Mouse (Mus musculus) liver, adult (tissue): ENCODE measurements around the gene Banp.

Source experiments
- GATA4 ChIP-seq: IDR thresholded peaks from 2 replicates; pipeline ENCODE4 v1.6.1; 2014; ENCODE audit warnings: mild to moderate bottlenecking, low read length; ENCODE audit not compliant: insufficient replicate concordance

Gene Banp

DNA sequence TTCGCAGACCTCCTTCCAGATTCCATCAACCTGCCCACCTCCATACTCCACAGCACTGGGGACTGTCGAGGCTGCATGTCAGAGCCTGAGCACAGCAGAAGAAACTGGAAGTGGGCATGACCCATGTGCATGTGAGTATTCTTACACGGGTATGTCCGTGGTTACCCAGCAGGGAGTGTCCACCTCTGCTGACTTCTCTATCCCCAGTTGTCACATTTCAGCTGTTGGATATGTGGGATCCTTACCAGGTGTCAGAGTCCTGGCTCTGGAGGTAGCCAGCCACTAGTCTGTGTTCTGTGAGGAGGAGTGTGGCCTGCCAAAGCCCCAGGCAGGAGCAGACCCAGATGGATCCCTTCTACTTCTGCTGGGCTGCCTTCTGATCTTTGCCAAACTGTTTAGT lies 89.9 kb downstream of the Banp start:
- no peak for TF ChIP-seq GATA4

DNA sequence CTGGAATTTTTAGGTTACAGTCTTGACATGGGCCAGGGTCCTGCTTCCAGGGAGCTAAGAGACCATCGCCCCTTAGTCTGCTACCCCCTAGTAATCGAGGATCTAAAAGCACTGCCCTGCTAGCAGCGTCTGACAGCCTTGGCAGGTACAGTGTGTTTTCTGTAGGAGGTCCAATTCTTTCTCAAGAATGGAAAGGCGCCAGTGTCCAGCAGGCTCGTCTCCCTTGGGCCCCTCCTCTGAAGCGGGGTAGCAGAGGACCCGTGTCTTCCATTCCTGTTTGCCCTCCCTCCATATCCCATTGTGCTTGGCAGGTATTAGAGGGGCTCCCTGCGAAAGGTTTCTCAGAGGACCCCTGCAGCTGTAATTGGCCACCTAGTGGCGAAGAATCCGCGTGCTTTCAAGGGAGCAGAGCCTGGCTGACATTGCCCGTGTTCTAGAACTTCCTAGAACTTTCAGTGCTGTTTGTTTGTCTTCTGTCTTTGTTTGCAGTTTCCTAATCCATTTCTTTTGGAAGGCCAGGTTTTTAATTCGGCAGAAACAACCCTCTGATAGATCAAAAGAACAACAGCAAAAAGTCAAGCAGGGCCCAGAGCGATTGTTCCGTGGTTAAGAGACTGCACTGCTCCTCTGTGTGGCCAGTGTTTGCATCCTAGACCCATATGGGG lies 97.8 kb downstream of the Banp start:
- TF ChIP-seq GATA4, result no peak

DNA sequence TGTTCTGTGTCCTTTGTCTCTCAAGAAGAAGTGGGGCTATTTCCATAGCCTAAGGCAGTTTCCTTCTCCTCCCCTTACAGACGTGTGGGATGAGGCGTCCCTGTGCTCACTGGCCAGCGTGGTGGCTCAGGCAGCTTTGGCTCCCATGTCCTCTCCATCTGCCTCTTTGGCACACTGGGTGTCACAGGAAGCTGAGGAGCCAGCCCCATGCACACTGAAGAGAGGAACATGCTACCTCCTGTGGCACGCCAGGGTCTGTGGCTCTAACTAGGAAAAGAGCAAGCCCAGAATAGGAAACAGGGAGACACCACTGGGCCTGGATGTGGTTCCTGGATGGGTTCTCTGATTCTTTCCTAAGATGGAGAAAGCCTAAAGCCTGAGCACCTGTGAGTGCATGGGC lies 99.7 kb downstream of the Banp start:
- TF ChIP-seq GATA4, result no peak

DNA sequence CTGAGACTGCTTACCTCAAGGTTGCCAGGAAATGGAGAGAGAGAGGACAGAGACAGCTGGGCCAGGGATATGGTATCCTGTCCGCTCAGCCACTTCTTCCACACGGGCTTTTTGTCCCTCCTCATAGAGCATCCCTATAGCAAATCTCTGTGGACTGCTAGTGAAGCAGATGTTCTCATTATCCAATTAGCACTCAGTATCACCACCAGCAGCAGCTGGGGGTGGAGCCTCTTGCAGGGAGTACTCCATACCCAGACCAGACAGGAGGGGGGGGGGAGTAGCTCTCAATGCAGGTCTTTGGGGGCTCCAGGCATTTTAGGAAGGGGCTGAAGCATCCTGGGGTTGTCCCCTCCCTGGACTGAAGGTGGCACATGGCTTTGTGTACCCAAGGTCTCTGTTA lies 100.4 kb downstream of the Banp start:
- no peak for TF ChIP-seq GATA4

DNA sequence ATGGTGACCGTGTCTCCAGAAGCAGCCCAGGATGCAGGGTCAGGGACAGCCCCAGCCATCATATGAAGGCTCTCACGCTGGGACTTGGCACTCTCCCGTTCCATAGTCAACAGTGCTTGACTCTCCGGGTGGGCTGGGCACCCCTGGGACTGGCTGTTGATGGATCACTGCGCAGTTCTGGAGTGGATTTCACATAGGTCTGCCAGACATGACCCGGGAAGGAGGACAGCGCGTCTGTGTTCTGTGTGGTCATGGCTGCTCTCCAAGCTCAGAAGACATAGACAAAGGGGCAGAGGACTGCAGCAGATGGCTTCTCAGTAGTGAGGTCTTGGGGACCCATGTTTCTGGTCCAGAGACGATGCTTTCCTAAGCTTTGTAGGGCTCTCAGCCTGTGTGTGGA lies 101.1 kb downstream of the Banp start:
- TF ChIP-seq GATA4, result no peak

DNA sequence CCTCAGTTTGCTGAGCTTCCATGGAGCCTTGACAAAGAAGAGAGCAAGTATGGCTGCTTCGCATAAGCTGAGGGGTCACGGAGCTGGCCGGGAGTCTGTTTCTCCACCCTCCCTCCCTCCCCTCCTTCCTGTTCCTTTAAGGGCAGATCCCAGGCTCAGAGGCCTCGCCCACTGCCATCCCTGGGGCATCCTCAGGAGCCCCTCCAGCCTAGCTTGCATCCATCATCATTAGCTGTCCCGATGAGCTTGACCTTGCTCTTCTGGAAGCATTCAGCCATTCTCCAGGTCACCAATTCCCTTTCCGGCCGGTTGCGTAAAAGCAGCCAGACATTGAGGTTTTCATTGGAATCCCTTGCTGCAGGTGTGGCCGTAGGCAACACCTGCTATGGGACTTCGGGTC lies 105.8 kb downstream of the Banp start:
- TF ChIP-seq GATA4, result no peak

DNA sequence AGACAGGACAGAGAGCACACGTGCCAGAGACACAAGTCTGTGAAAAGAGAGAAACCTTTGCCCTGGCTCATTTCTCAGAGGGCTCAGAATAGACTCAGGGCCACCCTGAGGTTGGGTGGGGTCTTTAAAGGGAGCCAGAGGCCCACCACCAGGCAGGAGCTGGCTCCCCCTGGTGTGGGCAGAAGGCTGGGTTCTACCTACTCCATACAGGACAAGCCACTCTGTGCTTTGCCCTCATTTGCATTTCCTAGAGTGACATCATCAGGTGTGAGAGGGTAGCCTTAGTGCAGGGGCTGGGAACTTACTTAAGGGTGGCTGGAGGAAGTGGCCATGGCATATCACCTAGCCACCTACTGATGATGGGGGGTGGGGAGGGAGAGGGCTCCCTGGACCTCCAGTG lies 106.6 kb downstream of the Banp start:
- no peak for TF ChIP-seq GATA4

DNA sequence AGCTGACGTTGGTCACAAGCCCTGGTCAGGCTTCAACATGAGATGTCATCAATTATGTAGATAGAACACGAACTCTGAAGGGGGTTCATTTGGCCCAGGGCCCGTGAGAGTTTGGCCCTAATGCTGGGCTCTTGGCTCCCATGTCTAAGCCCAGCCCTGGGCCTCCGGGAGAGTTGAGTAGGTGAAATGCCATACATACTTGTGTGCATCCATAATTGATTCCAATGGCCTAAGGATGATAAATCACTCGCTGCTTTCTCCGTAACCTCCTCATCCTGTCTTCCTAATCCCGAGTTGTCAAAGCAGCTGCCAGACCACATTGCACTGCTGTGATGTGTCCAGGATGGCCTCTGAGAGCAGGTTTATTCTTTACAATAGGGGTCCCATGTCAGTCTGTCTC lies 107.3 kb downstream of the Banp start:
- TF ChIP-seq GATA4, result no peak

DNA sequence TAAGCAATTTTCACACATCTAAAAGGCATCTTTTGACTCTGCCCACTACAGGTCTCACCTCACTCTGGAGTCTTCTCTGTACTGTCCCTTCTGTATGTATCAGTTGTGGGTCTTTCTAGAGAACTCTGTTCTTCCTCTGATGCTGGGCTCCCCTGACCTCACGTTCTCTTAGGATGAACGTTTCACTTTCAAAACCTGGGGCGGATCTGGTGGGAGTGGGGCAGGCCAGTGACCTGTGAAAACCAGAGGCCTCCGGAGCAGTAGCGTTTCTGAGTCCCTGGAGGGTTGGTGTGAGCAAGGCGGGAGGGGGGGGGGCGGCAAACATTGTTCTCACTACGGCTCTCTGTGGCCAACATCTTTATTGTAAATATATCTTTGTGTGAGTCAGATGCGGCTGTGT lies 109.0 kb downstream of the Banp start:
- TF ChIP-seq GATA4, result no peak

DNA sequence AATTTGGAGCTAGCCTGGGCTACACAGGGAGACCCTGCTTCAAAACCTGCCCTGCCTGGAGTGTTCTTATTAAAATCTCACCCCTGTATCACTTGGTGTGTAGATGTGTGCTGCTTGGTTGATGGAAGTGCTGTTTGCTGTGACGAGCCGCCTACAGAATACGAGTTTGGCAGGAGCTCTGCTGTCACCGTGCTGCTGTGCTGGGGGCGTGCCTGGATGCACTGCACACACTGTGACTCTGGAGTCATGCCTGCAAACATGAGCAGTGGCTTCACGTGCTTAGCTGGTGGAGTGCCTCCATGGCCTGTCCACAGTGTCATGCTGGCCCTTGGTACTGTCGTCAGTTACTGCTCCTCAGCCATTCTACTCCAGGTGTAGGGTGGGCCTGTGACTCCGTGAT lies 109.4 kb downstream of the Banp start:
- no peak for TF ChIP-seq GATA4

DNA sequence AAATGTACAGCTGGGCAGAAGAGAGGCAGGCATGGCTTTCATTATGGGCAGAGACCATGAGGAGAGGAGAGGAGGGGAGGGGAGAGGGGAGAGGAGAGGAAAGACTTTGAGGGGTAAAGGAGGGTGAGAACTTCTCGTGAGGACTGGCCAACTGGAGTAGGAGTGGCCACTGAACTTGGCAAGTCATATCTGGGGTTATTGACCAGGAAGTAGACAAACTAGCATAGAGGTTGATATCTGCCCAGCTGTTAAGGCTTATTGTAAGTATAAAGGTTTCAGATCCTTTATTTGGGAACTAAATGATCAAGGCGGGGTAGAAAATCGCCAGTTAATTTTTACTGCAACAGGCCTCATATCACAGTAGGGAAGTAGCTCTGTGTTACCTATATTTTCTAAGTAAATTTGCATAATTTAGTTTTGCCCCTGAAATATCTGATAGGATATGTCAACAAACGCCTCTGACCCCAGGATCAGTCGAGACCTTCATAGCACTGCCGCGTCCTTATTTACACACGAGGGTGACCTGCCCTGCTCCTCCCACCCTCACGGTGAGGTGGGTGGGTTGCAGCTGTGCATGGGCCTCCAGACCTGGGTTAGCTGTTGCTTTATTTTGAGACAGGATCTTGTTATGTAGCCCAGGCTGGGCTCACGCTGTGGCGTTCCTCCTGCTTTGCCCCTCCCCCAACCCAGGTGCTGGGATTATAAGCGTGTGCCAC lies 113.1 kb downstream of the Banp start:
- no peak for TF ChIP-seq GATA4

DNA sequence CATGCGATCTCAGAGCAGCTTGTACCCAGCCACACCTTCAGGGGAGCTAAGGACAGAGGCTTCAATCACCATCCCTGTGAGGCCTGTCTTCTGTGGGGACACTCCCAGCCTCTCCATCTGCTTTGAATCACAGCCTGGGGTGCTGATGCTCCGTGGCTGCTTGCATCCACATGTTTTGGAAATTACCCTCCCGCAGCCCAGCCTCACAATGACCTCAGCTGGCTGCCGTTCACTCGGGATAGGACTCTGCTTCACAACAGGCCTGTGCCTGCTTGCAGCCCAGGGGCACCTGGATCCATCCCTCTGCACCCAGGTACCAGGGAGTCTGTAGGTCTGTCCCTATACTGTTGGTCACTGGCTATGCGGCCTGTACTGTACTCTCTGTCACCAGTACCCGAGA lies 114.8 kb downstream of the Banp start:
- TF ChIP-seq GATA4, result no peak

DNA sequence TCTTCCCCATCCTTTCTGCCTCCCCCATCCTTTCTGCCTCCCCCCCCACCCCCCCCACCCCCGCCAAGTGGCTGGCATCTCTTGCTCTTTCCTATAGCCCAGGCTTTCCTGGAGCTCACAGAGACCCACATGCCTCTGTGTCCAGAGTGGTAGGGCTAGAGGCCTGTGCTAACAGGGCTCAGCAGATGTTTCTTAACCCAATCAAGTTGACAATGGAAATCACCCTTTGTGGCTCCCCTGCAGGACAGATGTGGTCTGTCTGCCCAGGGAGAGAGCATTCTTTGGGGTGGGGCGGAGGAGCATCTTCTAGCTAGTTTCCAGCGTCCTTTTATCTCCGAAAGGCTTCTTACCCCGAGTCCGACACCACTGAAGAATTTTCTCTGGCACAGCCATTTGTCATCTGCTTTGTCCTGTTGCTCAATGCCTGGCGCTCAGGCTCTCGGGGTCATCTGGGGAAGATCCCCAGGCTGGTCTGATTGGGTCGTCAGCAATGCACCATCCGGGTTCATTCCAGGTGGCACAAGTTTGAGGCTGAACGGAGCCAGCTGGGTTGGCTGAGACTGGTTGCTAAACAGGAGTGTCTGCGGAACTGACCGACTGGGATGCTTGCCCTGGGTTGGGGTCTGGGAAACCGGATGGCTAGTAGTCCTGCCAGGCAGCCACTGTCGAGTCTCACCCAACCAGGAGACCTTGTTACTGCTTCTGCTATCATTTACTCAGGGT lies 118.4 kb downstream of the Banp start:
- no peak for TF ChIP-seq GATA4

DNA sequence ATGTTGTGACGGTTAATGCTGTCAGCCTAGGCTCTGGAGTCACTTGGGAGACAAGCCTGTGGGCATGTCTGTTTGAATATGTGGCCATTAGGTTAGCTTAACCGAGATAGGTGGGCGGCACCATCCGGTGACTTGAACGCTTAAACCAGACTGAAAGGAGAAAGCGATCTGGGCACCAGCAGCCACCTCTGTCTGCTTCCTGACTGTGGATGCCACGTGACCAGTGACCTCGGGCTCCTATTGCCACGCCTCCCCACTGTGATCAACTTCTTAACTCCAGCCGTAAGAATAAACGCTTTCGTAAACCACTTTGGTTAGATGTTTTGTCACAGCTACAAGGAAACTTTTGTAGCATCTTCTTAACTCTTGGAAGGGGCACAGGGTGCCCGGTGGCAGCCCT lies 119.1 kb downstream of the Banp start:
- no peak for TF ChIP-seq GATA4

DNA sequence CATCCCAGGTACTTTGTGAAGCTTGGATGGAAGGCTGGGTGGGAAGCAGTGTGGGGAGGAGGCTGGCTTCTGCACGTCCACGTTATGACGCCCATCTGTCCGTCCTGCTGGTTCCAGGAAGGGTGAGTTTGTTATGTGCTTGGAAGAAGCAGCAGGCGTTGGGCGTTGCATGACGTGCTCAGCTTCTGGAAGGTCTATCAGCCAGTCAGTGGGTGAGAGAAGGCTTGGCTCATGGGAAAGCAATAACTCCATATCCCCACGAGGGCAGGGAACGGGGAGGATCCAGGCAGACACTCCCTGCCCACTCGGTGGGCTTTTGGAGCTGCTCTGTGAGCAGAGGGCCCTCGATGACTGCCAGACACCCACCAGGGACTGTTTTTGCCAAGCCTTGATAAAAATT lies 119.7 kb downstream of the Banp start:
- TF ChIP-seq GATA4, result no peak

DNA sequence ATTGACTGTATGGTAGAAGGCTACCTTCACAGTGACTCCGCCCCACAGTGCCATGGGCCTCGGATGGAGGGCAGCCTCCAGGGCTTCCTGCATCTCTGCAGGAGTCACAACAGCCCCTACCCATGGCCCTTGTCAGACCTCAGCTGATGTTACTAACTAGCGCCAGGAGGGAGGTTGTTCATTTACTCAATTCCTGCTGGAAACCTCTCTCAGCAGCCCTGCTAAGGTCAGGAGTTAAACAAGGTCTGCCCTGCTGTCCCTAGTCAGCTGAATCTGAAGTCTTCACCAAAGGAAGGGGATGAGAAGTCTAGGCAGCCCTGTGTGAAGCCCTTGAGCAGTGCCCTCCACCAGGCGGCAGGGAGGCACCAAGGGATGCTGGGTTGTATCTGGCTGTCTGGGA lies 121.6 kb downstream of the Banp start:
- no peak for TF ChIP-seq GATA4
